Mouse (Mus musculus) spleen, adult 2 months (tissue): ENCODE data around the gene Rnf213. TPM values are rescaled to one million over a fixed set of nuclear protein-coding genes. Genes with fewer than 3 reads are reported as not detected.

Experiments
- DNase-seq, 2 experiments: peaks; one replicate each; pipeline versions ENCODE4 v3.0.0 to v3.0.0-alpha.2; 2012 to 2021; ENCODE audit warnings: low spot score in 2 of 2, low read depth in 1 of 2
- H3K27ac ChIP-seq: fragments of 200-500 bp; 2 replicates; pipeline ENCODE4 v1.5.1; 2012; ENCODE audit warnings: low read length, inconsistent platforms; ENCODE audit not compliant: insufficient read depth
- H3K27me3 ChIP-seq: fragments of 200-500 bp; 2 replicates; pipeline ENCODE4 v1.6.1; 2012; ENCODE audit warnings: mild to moderate bottlenecking, moderate library complexity, low read length, inconsistent platforms; ENCODE audit not compliant: control insufficient read depth, insufficient read depth
- H3K36me3 ChIP-seq: fragments of 200-500 bp; 2 replicates; pipeline ENCODE4 v1.6.1; 2012; ENCODE audit warnings: mild to moderate bottlenecking, low read length, inconsistent platforms; ENCODE audit not compliant: control insufficient read depth, insufficient read depth
- H3K4me1 ChIP-seq: fragments of 200-500 bp; 2 replicates; pipeline ENCODE4 v1.6.1; 2011; ENCODE audit warnings: inconsistent platforms; ENCODE audit not compliant: control insufficient read depth, insufficient read depth, insufficient read length
- H3K4me3 ChIP-seq: fragments of 200-500 bp; 2 replicates; pipeline ENCODE4 v1.5.1; 2011; ENCODE audit warnings: mild to moderate bottlenecking, inconsistent platforms; ENCODE audit not compliant: insufficient read depth, insufficient read length; ENCODE audit errors: extremely low read depth
- CTCF ChIP-seq: fragments of 200-500 bp; IDR thresholded peaks from 2 replicates; pipeline ENCODE4 v1.5.1; 2011; ENCODE audit warnings: mild to moderate bottlenecking, inconsistent platforms; ENCODE audit not compliant: insufficient read depth, insufficient read length, insufficient replicate concordance; ENCODE audit errors: extremely low read depth
- POLR2A ChIP-seq: fragments of 200-500 bp; IDR thresholded peaks from 2 replicates; pipeline ENCODE4 v1.6.1; 2011; ENCODE audit warnings: low read depth, low read length, inconsistent platforms
- WGBS: fragments of 180-500 bp; shearing (Covaris S2); methylation state at CpG from one replicate; pipeline ENCODE4 v1.1.7; 2018; 5-methylcytosine and 5-hydroxymethylcytosine counted together
- polyA plus RNA-seq: library from polyadenylated mRNA; depleted of rRNA; stranded (reverse); fragments of >200 nt; gene quantifications from 2 replicates; pipeline ENCODE4 v1.2.3, GENCODE M21; 2012; rRNA removed

The Rnf213 gene
- polyA plus RNA-seq: 27.4 and 29.1 TPM in 2 replicates

DNA sequence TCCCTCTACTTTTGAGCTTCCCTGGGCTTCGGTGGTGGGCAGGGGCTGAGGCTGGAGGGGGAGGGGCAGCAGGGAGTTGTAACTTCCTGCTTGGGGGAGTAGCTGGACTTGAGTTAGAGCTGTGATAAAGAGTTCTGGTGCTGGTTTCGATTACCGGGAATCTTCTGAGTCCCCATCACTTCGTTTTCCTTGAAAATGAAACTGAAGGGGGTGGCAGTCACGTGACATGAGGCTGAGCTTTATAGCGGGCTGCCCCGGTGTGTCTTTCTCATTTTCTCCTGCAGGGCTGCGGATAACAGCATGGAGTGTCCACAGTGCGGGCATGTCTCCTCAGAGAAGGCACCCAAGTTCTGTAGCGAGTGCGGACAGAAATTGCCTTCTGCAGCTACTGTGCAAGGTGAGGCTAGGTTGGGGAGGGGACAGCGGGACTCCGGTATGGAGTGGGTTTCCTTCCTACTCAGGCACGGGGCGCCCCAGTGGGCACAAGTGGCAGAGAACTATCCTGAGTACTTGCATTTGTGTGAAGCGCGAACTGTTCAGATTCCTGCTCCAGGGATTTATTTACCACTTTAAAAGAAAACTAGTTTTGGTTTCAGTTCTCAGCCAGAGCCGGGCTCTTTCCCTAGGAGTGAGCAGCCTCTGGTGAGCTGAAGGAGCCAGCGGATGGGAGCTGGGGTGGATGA, at the start of gene Rnf213:
Gene Rnf213 (plus strand): TSS at position 301 of the 683 bp plus-strand sequence.
- H3K27ac ChIP-seq: peak within 1 kb of the TSS; percentile 95
- peaks cover 32% of the 10 kb centered on the region for H3K4me1 ChIP-seq
- H3K4me3 ChIP-seq: peak within 1 kb of the TSS; percentile 91
- under 1% methylated on average over 19 of the region's 19 CpGs for WGBS
- H3K36me3 ChIP-seq: no peaks in the 10 kb centered on the region
- H3K27me3 ChIP-seq: no peaks in the 10 kb centered on the region
- TF ChIP-seq POLR2A (peak; percentile 52), CTCF (no peak)
- DNase-seq: peak; percentile 45 to 65

DNA sequence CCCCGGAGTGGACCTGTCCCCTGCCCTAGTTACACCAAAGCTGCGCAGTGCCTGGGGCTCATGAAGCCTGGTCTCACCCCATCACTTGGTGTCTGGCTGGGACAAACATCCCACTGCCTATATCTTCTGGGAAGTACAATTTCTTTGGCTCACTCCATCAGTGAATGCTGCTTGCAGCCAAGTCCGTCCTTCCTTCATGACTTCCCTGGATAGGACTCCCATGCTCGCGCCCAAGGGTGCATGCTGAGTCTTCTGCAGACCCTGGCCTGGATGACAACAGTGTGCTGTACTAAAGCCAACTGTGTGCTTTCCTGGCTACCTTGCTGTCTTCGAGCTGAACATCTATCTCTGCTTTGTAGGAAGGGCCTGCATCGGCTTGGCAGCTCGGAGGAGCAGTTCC, 48.7 kb upstream of the Rnf213 start:
- Histone ChIP-seq H3K36me3 (peaks cover 20% of the 10 kb centered on the region), H3K27me3 (no peaks in the 10 kb centered on the region), H3K4me3 (no peak overlapping the region), H3K27ac (no peak overlapping the region), H3K4me1 (peaks cover 7% of the 10 kb centered on the region; the same call in 1 of the 2 replicates)
- TF ChIP-seq CTCF: no peak
- no peak for TF ChIP-seq POLR2A
- 85% methylated on average over 8 of the region's 8 CpGs for WGBS
- no peak for DNase-seq

DNA sequence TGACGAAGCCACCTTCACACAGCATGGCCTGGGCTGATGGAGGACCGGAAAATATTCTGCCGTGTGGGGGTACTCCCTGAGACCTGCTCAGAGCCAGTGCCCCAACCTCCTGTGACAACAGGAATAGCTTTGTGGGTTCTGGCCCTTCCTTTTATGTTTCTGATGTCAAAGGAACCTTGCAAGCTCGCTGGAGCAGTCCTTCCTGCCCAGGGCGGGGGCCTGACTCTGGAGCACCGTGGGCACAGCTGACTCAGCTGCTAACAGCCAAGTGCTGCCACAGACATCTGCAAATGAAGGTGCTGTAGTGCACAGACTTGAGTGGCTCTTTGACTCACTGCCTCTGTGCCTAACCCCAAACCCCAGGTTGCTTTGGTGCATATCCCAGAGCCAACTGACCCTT, 48.0 kb upstream of the Rnf213 start:
- peaks cover 24% of the 10 kb centered on the region for H3K36me3 ChIP-seq
- no peak for DNase-seq
- 21% methylated on average over 6 of the region's 6 CpGs for WGBS
- H3K27ac ChIP-seq: no peak overlapping the region
- H3K4me3 ChIP-seq: no peak overlapping the region
- H3K27me3 ChIP-seq: no peaks in the 10 kb centered on the region
- peaks cover 7% of the 10 kb centered on the region; the same call in 1 of the 2 replicates for H3K4me1 ChIP-seq
- TF ChIP-seq POLR2A (no peak), CTCF (no peak)

DNA sequence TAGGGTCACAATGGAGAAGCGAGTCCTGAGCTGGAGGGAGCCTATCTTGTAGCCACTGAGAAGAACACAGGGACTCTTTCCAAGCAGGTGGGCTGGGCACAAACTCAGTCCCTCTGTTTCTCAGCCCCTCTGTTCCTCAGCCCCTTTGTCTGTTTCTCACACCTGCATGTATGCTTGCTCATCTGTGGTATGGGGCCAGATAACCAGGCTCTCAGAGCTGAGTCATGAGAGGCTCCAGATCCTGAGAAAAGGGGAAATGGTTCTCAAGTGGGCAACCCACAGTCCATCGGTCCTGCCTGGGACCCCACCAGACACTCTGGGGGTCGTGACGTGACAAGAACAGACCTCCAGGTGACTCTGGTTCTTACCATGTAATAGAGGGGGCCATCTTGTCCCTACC, 45.8 kb upstream of the Rnf213 start:
- WGBS: 53% methylated on average over 4 of the region's 4 CpGs
- Histone ChIP-seq H3K36me3 (peaks cover 29% of the 10 kb centered on the region), H3K4me3 (no peak overlapping the region), H3K27me3 (no peaks in the 10 kb centered on the region), H3K4me1 (peaks cover 11% of the 10 kb centered on the region; the same call in 1 of the 2 replicates), H3K27ac (no peak overlapping the region)
- no peak for TF ChIP-seq CTCF
- TF ChIP-seq POLR2A: no peak
- DNase-seq: no peak

DNA sequence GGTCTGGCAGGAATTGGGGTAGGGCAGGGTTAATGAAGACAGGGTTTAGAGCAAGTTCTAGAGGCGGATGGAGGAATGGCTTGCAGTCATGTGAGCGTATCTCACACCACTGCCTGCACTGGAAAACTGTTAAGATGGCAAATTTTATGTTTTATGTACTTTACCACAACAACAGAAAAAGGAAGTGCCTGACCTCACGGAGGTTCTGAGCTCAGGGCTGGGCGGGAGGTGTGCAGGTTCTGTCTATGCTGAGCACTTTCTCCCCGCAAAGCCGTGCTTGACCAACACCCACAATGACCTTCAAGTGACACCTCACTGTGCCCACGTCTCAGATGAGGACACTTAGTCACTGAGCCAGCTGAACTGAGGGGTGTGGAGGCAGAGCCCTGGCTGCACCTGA, 40.8 kb upstream of the Rnf213 start:
- H3K4me3 ChIP-seq: no peak overlapping the region
- 17% methylated on average over 7 of the region's 7 CpGs for WGBS
- H3K4me1 ChIP-seq: peaks cover 26% of the 10 kb centered on the region; the same call in 1 of the 2 replicates
- TF ChIP-seq POLR2A: no peak
- TF ChIP-seq CTCF: no peak
- H3K27me3 ChIP-seq: no peaks in the 10 kb centered on the region
- peak overlapping the region; percentile 52 for H3K27ac ChIP-seq
- H3K36me3 ChIP-seq: peaks cover 17% of the 10 kb centered on the region
- DNase-seq: peak; percentile 21 to 40

DNA sequence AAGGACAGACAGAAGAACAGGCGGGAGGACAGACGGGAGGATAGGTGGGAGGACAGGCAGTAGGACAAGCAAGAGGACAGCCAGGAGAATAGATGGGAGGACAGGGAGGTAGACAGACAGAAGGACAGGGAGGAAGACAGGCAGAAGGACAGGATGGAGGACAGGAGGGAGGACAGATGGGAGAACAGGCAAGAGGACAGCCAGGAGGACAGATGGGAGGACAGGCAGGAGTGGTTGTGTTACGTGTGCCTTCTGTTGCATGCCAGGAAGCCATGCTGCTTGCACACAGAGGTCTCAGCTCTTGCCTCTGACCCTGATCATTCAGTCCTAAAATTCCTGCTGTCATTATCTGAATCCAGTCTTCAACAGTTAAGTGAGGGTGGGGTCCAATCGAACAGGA, 39.0 kb upstream of the Rnf213 start:
- no peak overlapping the region for H3K27ac ChIP-seq
- no peak for TF ChIP-seq POLR2A
- no peak for TF ChIP-seq CTCF
- 79% methylated on average over 4 of the region's 4 CpGs for WGBS
- peaks cover 10% of the 10 kb centered on the region for H3K36me3 ChIP-seq
- H3K4me1 ChIP-seq: peaks cover 26% of the 10 kb centered on the region; the same call in 1 of the 2 replicates
- H3K27me3 ChIP-seq: no peaks in the 10 kb centered on the region
- no peak overlapping the region for H3K4me3 ChIP-seq
- no peak for DNase-seq
